Mouse (Mus musculus): ENCODE measurements around the gene Gm44965. TPM values are rescaled to one million over a fixed set of nuclear protein-coding genes. Genes with fewer than 3 reads are reported as not detected.

Gene Gm44965
- total RNA-seq (2021), result not detected
- long read RNA-seq, experiment 1, partial matches to known transcripts, result 0 of 4 reads
- long read RNA-seq, experiment 1, other reads (novel, unspliced or antisense), result 4 of 4 reads
- long read RNA-seq, experiment 2, partial matches to known transcripts, result 0 of 1 reads
- long read RNA-seq, experiment 2, other reads (novel, unspliced or antisense), result 1 of 1 reads

DNA sequence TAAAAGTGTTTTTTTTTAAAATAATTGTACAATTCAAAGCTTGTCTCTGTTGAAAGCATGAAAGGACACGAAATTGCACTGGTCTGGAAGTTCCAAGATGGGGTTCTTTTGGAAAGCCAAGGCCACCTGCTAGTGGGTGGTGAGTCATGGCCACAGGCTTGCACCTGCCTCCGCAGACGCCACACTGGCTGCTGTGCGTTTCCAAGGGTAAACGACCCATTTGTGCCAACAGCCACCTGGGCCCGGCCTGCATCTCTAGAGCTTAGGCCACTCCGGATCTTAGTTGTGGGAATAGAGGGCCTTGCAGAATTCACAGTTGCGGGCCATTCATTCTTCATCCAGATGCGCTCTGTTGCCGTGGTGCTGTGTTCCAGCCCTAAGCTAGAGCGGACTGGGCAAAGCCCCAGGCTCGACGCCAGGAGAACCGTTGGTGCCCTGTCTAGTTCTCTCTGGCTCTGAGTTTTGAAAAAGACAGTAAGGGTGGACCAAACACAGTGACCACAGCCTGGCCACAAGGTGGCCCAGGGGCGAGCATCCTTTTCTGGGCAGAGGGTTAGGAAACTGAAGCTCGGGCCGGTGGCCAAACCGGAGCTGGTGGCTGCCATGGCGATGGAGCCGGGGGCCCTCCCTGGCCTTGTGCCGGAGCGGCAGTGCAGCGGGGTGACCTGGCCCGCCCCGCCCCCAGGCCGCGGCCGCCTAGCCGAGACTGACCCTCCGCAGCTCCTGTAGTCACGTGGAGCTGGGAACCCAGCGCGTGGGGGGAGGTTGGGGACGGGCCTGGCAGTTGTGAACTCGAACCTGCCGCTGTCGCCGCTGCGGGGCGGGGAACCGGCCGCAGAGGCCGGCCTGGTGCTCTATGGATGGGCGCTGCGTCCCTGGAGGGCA is at the start of gene Gm44965, which contains the start of gene Repin1:
Gene Gm44965 (plus strand): TSS at position 784 of the 885 bp plus-strand sequence.
Gene Repin1 (plus strand): TSS at position 726 of the 885 bp plus-strand sequence.
- Histone ChIP-seq H3K4me3 (peak within 1 kb of the TSS; percentile 87), H3K27ac (peak within 1 kb of the TSS; percentile 99)
- peak; percentile 86 to 93 for DNase-seq (ENCODE audit: low spot score in 2 of 2)
- TF ChIP-seq CTCF (conservative IDR thresholded peaks at IDR 0.05), result peak; percentile 75

DNA sequence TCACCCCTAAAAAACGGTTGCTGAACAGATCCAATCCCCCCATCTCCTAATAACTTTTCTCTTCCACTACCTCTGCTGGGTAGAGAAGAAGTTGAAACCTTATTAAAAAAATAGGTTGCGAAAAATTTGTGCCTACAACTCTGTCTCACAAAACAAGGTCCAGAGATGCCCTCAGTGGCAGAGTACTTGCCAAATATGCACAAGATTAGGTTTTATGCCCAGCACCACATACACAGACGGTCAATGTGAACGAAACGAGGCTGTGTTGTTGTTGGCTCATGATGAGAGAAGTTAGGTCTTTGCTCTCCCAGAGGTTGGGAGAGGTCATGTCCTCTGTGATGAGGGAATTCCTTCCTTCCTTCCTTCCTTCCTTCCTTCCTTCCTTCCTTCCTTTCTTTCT is 48.5 kb upstream of the Gm44965 start:
- Histone ChIP-seq H3K4me3 (no peak overlapping the region), H3K27ac (no peak overlapping the region)
- no peak for TF ChIP-seq CTCF (conservative IDR thresholded peaks at IDR 0.05)
- DNase-seq (ENCODE audit: low spot score in 2 of 2), result no peak

DNA sequence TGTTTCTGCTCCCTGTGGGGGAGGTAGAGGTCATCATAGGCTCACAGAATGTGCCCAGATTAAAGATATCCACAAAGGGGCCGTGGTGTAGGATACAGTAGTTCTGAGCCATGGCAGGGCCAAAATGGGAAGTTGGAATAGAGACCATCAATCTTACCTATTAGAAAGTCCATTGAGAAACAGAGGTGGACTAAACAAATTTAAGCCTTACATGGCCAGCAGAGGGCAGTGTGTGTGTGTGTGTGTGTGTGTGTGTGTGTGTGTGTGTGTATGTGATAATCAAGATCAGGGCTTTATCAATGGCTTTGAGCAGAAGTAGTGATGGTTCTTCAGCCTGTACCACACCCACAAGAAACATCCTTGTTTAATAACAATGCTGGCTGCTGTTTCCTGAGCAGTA is 47.5 kb upstream of the Gm44965 start:
- DNase-seq (ENCODE audit: low spot score in 2 of 2), result peak in 1 of 2 experiments; percentile 41
- no peak overlapping the region for H3K4me3 ChIP-seq
- TF ChIP-seq CTCF (conservative IDR thresholded peaks at IDR 0.05), result peak; percentile 57
- H3K27ac ChIP-seq, result no peak overlapping the region

GRCm38 (mm10) chr6:48546858-48547257 is 46.9 kb upstream of the Gm44965 start:
- Histone ChIP-seq H3K27ac (no peak overlapping the region), H3K4me3 (no peak overlapping the region)
- DNase-seq (ENCODE audit: low spot score in 2 of 2), result no peak
- no peak for TF ChIP-seq CTCF (conservative IDR thresholded peaks at IDR 0.05)

DNA sequence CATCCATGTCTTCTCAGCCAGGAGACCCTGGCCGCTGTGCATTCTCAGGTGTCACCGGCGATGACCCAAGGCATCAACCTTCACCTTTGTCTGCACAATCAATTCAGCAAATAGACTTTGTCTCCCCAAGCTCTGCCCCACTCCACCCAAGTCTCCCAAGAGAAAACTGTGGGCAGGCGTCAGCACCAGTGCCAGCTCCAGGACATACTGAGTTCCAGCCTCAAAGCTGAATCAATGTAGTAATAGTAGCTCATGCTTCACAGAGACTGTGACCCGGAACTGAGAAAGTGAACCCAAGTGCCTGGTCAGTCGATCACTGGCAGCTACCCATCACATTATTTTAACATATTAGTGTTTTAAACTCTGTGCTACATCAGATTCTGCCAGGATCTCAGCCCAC is 45.4 kb upstream of the Gm44965 start:
- H3K27ac ChIP-seq, result no peak overlapping the region
- no peak overlapping the region for H3K4me3 ChIP-seq
- TF ChIP-seq CTCF (conservative IDR thresholded peaks at IDR 0.05), result no peak
- DNase-seq (ENCODE audit: low spot score in 2 of 2), result no peak

- TF ChIP-seq CTCF (conservative IDR thresholded peaks at IDR 0.05), result no peak
- H3K4me3 ChIP-seq, result no peak overlapping the region
- no peak overlapping the region for H3K27ac ChIP-seq
- no peak for DNase-seq (ENCODE audit: low spot score in 2 of 2)
Measured at GRCm38 (mm10) chr6:48552918-48553317, 40.8 kb upstream of the Gm44965 start.

GRCm38 (mm10) chr6:48553819-48554218 is 39.9 kb upstream of the Gm44965 start:
- TF ChIP-seq CTCF (conservative IDR thresholded peaks at IDR 0.05), result no peak
- H3K27ac ChIP-seq, result peak overlapping the region; percentile 100
- peak overlapping the region; percentile 84 for H3K4me3 ChIP-seq
- DNase-seq (ENCODE audit: low spot score in 2 of 2), result no peak

DNA sequence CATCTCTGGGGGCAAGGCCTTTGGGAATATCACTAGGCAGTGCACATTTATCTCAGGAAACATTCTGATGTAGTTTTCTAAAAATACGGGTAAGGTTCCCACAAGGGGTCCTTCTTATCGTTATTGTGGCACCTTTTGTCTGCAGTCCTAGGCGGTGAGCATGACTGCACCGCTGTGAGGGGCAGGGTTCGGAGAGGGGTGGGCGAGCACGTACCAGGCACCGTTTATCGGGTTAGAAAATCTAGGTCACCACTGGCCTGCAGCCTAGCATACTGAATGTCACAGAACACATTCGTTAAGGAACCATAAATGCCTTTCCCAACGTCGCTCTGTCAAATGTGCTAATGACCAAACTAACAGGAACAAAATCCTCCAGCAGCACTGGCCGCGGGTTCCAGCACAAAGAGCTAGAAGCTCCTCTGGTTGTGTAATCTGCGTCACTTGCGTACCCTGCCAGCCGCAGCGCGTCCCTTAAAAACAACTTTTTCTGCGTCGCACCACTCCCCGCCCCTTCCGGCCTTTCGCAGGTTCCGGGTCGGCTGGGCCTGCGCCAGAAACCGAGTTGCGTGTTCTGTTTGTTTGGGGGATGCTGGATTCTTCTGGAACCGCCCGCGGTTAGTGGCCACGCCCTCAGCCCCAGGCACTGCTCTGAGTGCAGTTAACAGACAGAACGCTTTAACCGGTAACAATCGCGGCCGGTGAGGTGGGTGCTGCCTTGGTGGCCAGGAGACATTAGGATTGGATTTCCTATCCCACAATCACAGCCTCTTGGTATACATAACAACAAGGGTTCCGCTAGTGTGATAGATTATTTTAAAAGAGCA is 39.2 kb upstream of the Gm44965 start, which contains the start of gene Lrrc61:
Gene Lrrc61 (plus strand): TSS at position 517 of the 824 bp plus-strand sequence.
- no peak for TF ChIP-seq CTCF (conservative IDR thresholded peaks at IDR 0.05)
- peak; percentile 96 to 99 for DNase-seq (ENCODE audit: low spot score in 2 of 2)
- Histone ChIP-seq H3K27ac (peak within 1 kb of the TSS; percentile 100), H3K4me3 (peak within 1 kb of the TSS; percentile 84)

- peak; percentile 61 to 84 for DNase-seq (ENCODE audit: low spot score in 2 of 2)
- H3K4me3 ChIP-seq, result peak overlapping the region; percentile 84
- H3K27ac ChIP-seq, result peak overlapping the region; percentile 100
- TF ChIP-seq CTCF (conservative IDR thresholded peaks at IDR 0.05), result no peak
Measured at GRCm38 (mm10) chr6:48555104-48555890, 38.4 kb upstream of the Gm44965 start.

DNA sequence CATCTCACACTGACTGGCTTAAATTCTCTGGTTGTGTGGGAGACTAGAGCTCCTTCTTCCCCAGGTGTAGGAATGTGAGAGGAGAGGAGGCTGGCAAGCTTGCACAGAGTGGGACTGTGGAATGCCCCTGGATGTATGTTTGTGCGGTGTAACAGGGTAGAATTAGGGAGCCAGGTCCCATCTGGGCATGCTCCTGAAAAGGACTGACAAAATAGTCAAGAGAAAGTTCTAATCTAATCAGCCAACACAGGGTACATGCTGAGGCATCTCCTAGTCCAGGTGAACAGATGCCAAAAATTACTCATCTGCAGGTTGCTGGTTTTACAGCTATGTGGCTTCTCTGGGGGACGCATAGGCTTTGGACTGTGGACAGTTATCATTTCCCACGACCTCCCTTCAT is 37.8 kb upstream of the Gm44965 start:
- no peak for DNase-seq (ENCODE audit: low spot score in 2 of 2)
- TF ChIP-seq CTCF (conservative IDR thresholded peaks at IDR 0.05), result no peak
- no peak overlapping the region; the same call in 1 of the 2 replicates for H3K4me3 ChIP-seq
- H3K27ac ChIP-seq, result no peak overlapping the region; the same call in 1 of the 2 replicates

DNA sequence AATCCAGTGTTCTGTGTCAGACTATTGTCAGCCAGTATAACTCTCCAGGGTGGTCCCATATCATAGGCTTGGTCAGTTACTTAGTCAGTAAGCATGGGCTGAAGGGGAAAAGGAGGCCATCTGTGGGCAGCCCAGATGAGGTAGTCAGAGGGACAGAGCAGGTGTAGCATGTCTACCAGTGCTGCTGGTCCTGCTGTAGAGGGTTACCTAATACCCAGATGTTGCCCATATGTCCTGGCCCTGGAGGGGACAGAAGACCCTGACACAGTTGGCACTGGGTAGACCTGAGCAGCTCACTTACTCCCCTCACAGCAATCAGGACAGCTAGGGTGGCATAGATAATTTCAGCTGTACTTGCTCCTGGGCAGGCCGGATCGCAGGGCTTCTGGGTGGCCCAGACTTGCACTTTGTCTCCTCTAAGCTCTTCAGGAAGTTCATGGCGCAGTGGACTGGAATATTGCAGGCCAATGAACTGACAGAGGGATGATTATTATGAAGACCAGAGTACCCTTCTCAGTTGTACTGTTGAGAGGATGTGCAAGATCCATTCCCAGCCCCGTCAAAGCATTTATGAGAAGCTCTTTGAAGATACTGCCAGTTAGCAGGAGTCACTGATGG is 27.9 kb upstream of the Gm44965 start:
- Histone ChIP-seq H3K27ac (no peak overlapping the region), H3K4me3 (no peak overlapping the region)
- DNase-seq (ENCODE audit: low spot score in 2 of 2), result no peak
- TF ChIP-seq CTCF (conservative IDR thresholded peaks at IDR 0.05), result no peak

All from layer of hippocampus, adult 2 months (tissue).